Mouse (Mus musculus) CH12.LX (cell line): ENCODE results near the gene Dnph1. TPM values are rescaled to one million over a fixed set of nuclear protein-coding genes. Genes with fewer than 3 reads are reported as not detected.

Experiments used
- DNase-seq: peaks from one replicate; pipeline ENCODE4 v3.0.0-alpha.2; 2013; ENCODE audit errors: extremely low read depth
- H3K27ac ChIP-seq: 2 replicates; pipeline ENCODE4 v1.5.1; 2012; ENCODE audit warnings: low read depth, mild to moderate bottlenecking, control low read depth, moderate library complexity; ENCODE audit not compliant: insufficient read depth
- H3K27me3 ChIP-seq: replicated peaks from 2 replicates; pipeline ENCODE3; 2012; ENCODE audit warnings: inconsistent platforms
- H3K36me3 ChIP-seq, 2 experiments: replicated peaks in 1 of 2; 2 replicates each; pipeline versions ENCODE3 to v1.6.1; 2012; ENCODE audit warnings: inconsistent platforms in 1 of 2, low read length in 1 of 2, mild to moderate bottlenecking in 1 of 2, mixed read lengths in 1 of 2, moderate library complexity in 1 of 2; ENCODE audit not compliant: control insufficient read depth in 1 of 2, insufficient read depth in 1 of 2
- H3K4me1 ChIP-seq, 2 experiments: 2 replicates each; pipeline ENCODE4 v1.6.1; 2012; ENCODE audit warnings: inconsistent platforms in 1 of 2, moderate library complexity in 1 of 2; ENCODE audit not compliant: insufficient read depth in 2 of 2, control insufficient read depth in 1 of 2
- H3K4me2 ChIP-seq: 2 replicates; pipeline ENCODE4 v1.6.1; 2012; ENCODE audit warnings: low read depth, mild to moderate bottlenecking, control low read depth; ENCODE audit not compliant: poor library complexity, insufficient read depth, severe bottlenecking
- H3K4me3 ChIP-seq, 3 experiments: fragments of 150-350 bp in 1 of 3; sonication (generic) in 1 of 3; replicated peaks in 1 of 3; 2 replicates each; pipeline versions ENCODE3 to v1.5.1; 2011 to 2012; ENCODE audit warnings: low read depth in 2 of 3, low read length in 2 of 3, mild to moderate bottlenecking in 2 of 3, moderate library complexity in 2 of 3, control low read depth in 1 of 3, improper control_type of control experiment in 1 of 3, inconsistent platforms in 1 of 3, mixed read lengths in 1 of 3; ENCODE audit not compliant: poor library complexity in 1 of 3
- H3K79me2 ChIP-seq: replicated peaks from 2 replicates; pipeline ENCODE4 v1.6.1; 2012; ENCODE audit warnings: mild to moderate bottlenecking, moderate library complexity; ENCODE audit not compliant: control insufficient read depth, poor library complexity, insufficient read depth, severe bottlenecking; ENCODE audit errors: extremely low read depth
- H3K9ac ChIP-seq: 2 replicates; pipeline ENCODE4 v1.6.1; 2012; ENCODE audit warnings: low read depth, mild to moderate bottlenecking, control low read depth, moderate library complexity; ENCODE audit not compliant: insufficient read depth
- H3K9me3 ChIP-seq: replicated peaks from 2 replicates; pipeline ENCODE3; 2012; ENCODE audit warnings: low read length, inconsistent platforms, mixed read lengths
- BHLHE40 ChIP-seq: IDR thresholded peaks from 2 replicates; pipeline ENCODE4 v1.6.1; 2011; ENCODE audit warnings: mild to moderate bottlenecking, low read depth, low read length, improper control_type of control experiment
- CHD1 ChIP-seq: IDR thresholded peaks from 2 replicates; pipeline ENCODE4 v1.6.1; 2012; ENCODE audit warnings: low read depth, low read length, improper control_type of control experiment, inconsistent platforms
- CTCF ChIP-seq, 2 experiments: IDR thresholded peaks in 1 of 2; conservative IDR thresholded peaks in 1 of 2; 2 replicates each; pipeline ENCODE4 v1.5.1; 2011 to 2012; ENCODE audit warnings: low read depth in 2 of 2, low read length in 2 of 2, improper control_type of control experiment in 1 of 2, inconsistent platforms in 1 of 2, mild to moderate bottlenecking in 1 of 2, moderate library complexity in 1 of 2
- ELF1 ChIP-seq: IDR thresholded peaks from 2 replicates; pipeline ENCODE4 v1.6.1; 2014; ENCODE audit warnings: low read depth, mild to moderate bottlenecking, inconsistent platforms, low read length, improper control_type of control experiment
- EP300 ChIP-seq: IDR thresholded peaks from 2 replicates; pipeline ENCODE4 v1.6.1; 2011; ENCODE audit warnings: low read length, improper control_type of control experiment
- ETS1 ChIP-seq: conservative IDR thresholded peaks from 2 replicates; pipeline ENCODE4 v1.6.1; 2012; ENCODE audit warnings: low read depth, mild to moderate bottlenecking, inconsistent platforms, low read length, improper control_type of control experiment, moderate library complexity
- HCFC1 ChIP-seq: IDR thresholded peaks from 2 replicates; pipeline ENCODE4 v1.6.1; 2012; ENCODE audit warnings: low read depth, mild to moderate bottlenecking, inconsistent platforms, low read length, improper control_type of control experiment
- JUND ChIP-seq: conservative IDR thresholded peaks from 2 replicates; pipeline ENCODE4 v1.6.1; 2011; ENCODE audit warnings: low read depth, low read length, improper control_type of control experiment
- MAFK ChIP-seq: IDR thresholded peaks from 2 replicates; pipeline ENCODE4 v1.6.1; 2011; ENCODE audit warnings: low read length, improper control_type of control experiment; ENCODE audit not compliant: insufficient replicate concordance
- MAX ChIP-seq: IDR thresholded peaks from 2 replicates; pipeline ENCODE4 v1.6.1; 2011; ENCODE audit warnings: low read length, improper control_type of control experiment
- MEF2A ChIP-seq: IDR thresholded peaks from 2 replicates; pipeline ENCODE4 v1.6.1; 2014; ENCODE audit warnings: low read depth, mild to moderate bottlenecking, inconsistent platforms, low read length, improper control_type of control experiment, borderline replicate concordance
- MXI1 ChIP-seq: IDR thresholded peaks from 2 replicates; pipeline ENCODE4 v1.6.1; 2011; ENCODE audit warnings: mild to moderate bottlenecking, low read depth, low read length, improper control_type of control experiment
- MYC ChIP-seq: IDR thresholded peaks from 2 replicates; pipeline ENCODE4 v1.6.1; 2011; ENCODE audit warnings: low read depth, mild to moderate bottlenecking, improper control_type of control experiment, low read length
- NELFE ChIP-seq: IDR thresholded peaks from 2 replicates; pipeline ENCODE4 v1.6.1; 2011; ENCODE audit warnings: low read depth, low read length, improper control_type of control experiment
- NRF1 ChIP-seq: IDR thresholded peaks from 2 replicates; pipeline ENCODE4 v1.6.1; 2014; ENCODE audit warnings: low read depth, mild to moderate bottlenecking, inconsistent platforms, low read length, improper control_type of control experiment, moderate library complexity
- PAX5 ChIP-seq: IDR thresholded peaks from 2 replicates; pipeline ENCODE4 v1.6.1; 2012; ENCODE audit warnings: low read length, inconsistent platforms, mixed read lengths
- POLR2A ChIP-seq: IDR thresholded peaks from 2 replicates; pipeline ENCODE4 v1.6.1; 2011; ENCODE audit warnings: low read depth, mild to moderate bottlenecking, improper control_type of control experiment, low read length
- RCOR1 ChIP-seq: conservative IDR thresholded peaks from 2 replicates; pipeline ENCODE4 v1.6.1; 2012; ENCODE audit warnings: low read depth, mild to moderate bottlenecking, inconsistent platforms, low read length, improper control_type of control experiment
- SIN3A ChIP-seq: IDR thresholded peaks from 2 replicates; pipeline ENCODE4 v1.6.1; 2012; ENCODE audit warnings: low read length, improper control_type of control experiment, inconsistent platforms
- SMC3 ChIP-seq: IDR thresholded peaks from 2 replicates; pipeline ENCODE4 v1.6.1; 2011; ENCODE audit warnings: low read depth, low read length, improper control_type of control experiment
- TBP ChIP-seq: conservative IDR thresholded peaks from 2 replicates; pipeline ENCODE4 v1.6.1; 2011; ENCODE audit warnings: low read depth, low read length, improper control_type of control experiment
- TCF12 ChIP-seq: IDR thresholded peaks from 2 replicates; pipeline ENCODE4 v1.6.1; 2014; ENCODE audit warnings: low read depth, mild to moderate bottlenecking, inconsistent platforms, low read length, improper control_type of control experiment
- USF1 ChIP-seq: IDR thresholded peaks from 2 replicates; pipeline ENCODE4 v1.6.1; 2014; ENCODE audit warnings: low read depth, mild to moderate bottlenecking, inconsistent platforms, low read length, improper control_type of control experiment
- USF2 ChIP-seq: conservative IDR thresholded peaks from 2 replicates; pipeline ENCODE4 v1.6.1; 2011; ENCODE audit warnings: low read depth, low read length, improper control_type of control experiment
- ZMIZ1 ChIP-seq: IDR thresholded peaks from 2 replicates; pipeline ENCODE4 v1.6.1; 2012; ENCODE audit warnings: low read depth, mild to moderate bottlenecking, inconsistent platforms, low read length, improper control_type of control experiment
- ZNF384 ChIP-seq: IDR thresholded peaks from 2 replicates; pipeline ENCODE4 v1.6.1; 2012; ENCODE audit warnings: low read depth, low read length, improper control_type of control experiment, inconsistent platforms
- dilution Hi-C: fragments of 300-500 bp; cut with MboI; formaldehyde crosslinking; loops from 2 replicates; pipeline ENCODE4 v1.14.3; 2020; ENCODE audit warnings: low sequenced_read_pairs; ENCODE audit not compliant: extremely low pct_unique_long_range_greater_than_20kb, extremely low pct_ligation_motif_present
- in situ Hi-C: fragments of 300-500 bp; cut with MboI; formaldehyde crosslinking; loops from 3 replicates; pipeline ENCODE4 v1.14.3; 2019; ENCODE audit warnings: low sequenced_read_pairs, low pct_ligation_motif_present, low pct_unique_long_range_greater_than_20kb, mixed read lengths
- polyA plus RNA-seq: library from polyadenylated mRNA; unstranded; fragments of >175 nt; gene quantifications from 2 replicates; pipeline ENCODE4 v1.2.1, GENCODE M21; 2012; ENCODE audit warnings: low read depth; ENCODE audit not compliant: insufficient read length
- total RNA-seq, 2 experiments: library from RNA; depleted of rRNA; stranded (reverse); fragments of 300-350 nt in 1 of 2; fragments of >200 nt in 1 of 2; gene quantifications; 2 replicates each; pipeline ENCODE4 v1.2.3; 2012 to 2014

Dnph1 gene
- 18.5 and 19.9 TPM in 2 replicates for total RNA-seq (2012; rRNA removed)
- 27.3 and 30.2 TPM in 2 replicates for total RNA-seq (2014; rRNA removed)
- 27.2 and 28.4 TPM in 2 replicates for polyA plus RNA-seq

- H3K27ac ChIP-seq = no peak within 1 kb of the TSS
- DNase-seq = peak; percentile 82
- no peaks in the 10 kb centered on the region for H3K9me3 ChIP-seq
- no peaks in the 10 kb centered on the region for H3K79me2 ChIP-seq
- TF ChIP-seq USF1 = peak; percentile 86
- TF ChIP-seq MAX = peak; percentile 80; the same call in 1 of the 2 replicates
- TF ChIP-seq NELFE = peak; percentile 41; the same call in 1 of the 2 replicates
- TF ChIP-seq TCF12 = peak; percentile 30; the same call in 1 of the 2 replicates
- TF ChIP-seq USF2 = peak; percentile 81
- no peak for TF ChIP-seq NRF1
- TF ChIP-seq BHLHE40 = peak; percentile 68
- TF ChIP-seq MXI1 = peak; percentile 52; the same call in 1 of the 2 replicates
- TF ChIP-seq PAX5 = no peak
- TF ChIP-seq MAFK = no peak
- peak; percentile 79 for TF ChIP-seq POLR2A
- peak; percentile 41; the same call in 1 of the 2 replicates for TF ChIP-seq ZMIZ1
- TF ChIP-seq TBP = 0 out of 2 replicates have a peak, but pooled peaks have one; percentile 53
- peak; percentile 73; the same call in 1 of the 2 replicates for TF ChIP-seq MYC
- TF ChIP-seq ZNF384 = no peak
- TF ChIP-seq SIN3A = peak; percentile 53; the same call in 1 of the 2 replicates
- H3K27me3 ChIP-seq = peaks cover 42% of the 10 kb centered on the region
- H3K4me2 ChIP-seq = peak within 1 kb of the TSS; percentile 23; the same call in 1 of the 2 replicates
- peak within 1 kb of the TSS; percentile 34; the same call in 1 of the 2 replicates for H3K9ac ChIP-seq
- dilution Hi-C loops = no loop called here
- H3K36me3 ChIP-seq = peaks cover 0 to 32% of the 10 kb centered on the region in 2 experiments
- H3K4me3 ChIP-seq = peak within 1 kb of the TSS; percentile 21 to 67 (median 55)
- peaks cover 4 to 13% of the 10 kb centered on the region in 2 experiments; a peak in 3 of 4 replicates for H3K4me1 ChIP-seq
- in situ Hi-C loops = no loop called here
These were observed at the start of gene Dnph1 for GRCm38 (mm10) chr17:46496623-46497434. Dnph1 (plus strand) TSS chr17:46496711.

- H3K79me2 ChIP-seq = no peaks in the 10 kb centered on the region
- DNase-seq = no peak
- peaks cover 3% of the 10 kb centered on the region for H3K9me3 ChIP-seq
- peaks cover 92% of the 10 kb centered on the region for H3K27me3 ChIP-seq
- no peak overlapping the region for H3K27ac ChIP-seq
- no peak overlapping the region for H3K4me3 ChIP-seq
- in situ Hi-C loops = no loop called here
- no peak overlapping the region for H3K4me2 ChIP-seq
- TF ChIP-seq MEF2A (no peak), MAX (no peak), EP300 (no peak), RCOR1 (no peak), ELF1 (no peak), PAX5 (no peak), JUND (no peak), ETS1 (no peak), USF2 (no peak), CTCF (conservative IDR thresholded peaks at IDR 0.05 in 1 of 2, IDR thresholded peaks at IDR 0.05 in 1 of 2; ENCODE audit: low read depth in 2 of 2, low read length in 2 of 2) (no peak), NELFE (no peak), NRF1 (no peak), POLR2A (no peak), SMC3 (no peak), ZMIZ1 (no peak), TCF12 (no peak), HCFC1 (no peak), CHD1 (no peak), MYC (no peak)
- no peak overlapping the region for H3K9ac ChIP-seq
- no peaks in the 10 kb centered on the region for H3K36me3 ChIP-seq
- dilution Hi-C loops = no loop called here
- peaks cover 7 to 12% of the 10 kb centered on the region in 2 experiments; a peak in 3 of 4 replicates for H3K4me1 ChIP-seq
These were observed 43.8 kb upstream of the Dnph1 start for GRCm38 (mm10) chr17:46452683-46453082.
